Mouse (Mus musculus) E14TG2a.4 (cell line): Measurements from ENCODE around the gene Arrdc2.

ENCODE experiments used
- H3K27me3 ChIP-seq: 2 replicates; pipeline ENCODE4 v1.6.1; 2014; ENCODE audit warnings: low read length, control low read depth; ENCODE audit not compliant: insufficient read depth
- H3K36me3 ChIP-seq: 2 replicates; pipeline ENCODE4 v1.6.1; 2014; ENCODE audit warnings: low read length, control low read depth; ENCODE audit not compliant: insufficient read depth
- H3K4me1 ChIP-seq: replicated peaks from 2 replicates; pipeline ENCODE4 v1.6.1; 2014; ENCODE audit warnings: low read depth, low read length, control low read depth
- H3K4me3 ChIP-seq: replicated peaks from 2 replicates; pipeline ENCODE4 v1.5.1; 2014; ENCODE audit warnings: mild to moderate bottlenecking, low read length
- H3K9me3 ChIP-seq: 2 replicates; pipeline ENCODE4 v1.6.1; 2014; ENCODE audit warnings: low read length, control low read depth
- CTCF ChIP-seq: conservative IDR thresholded peaks from 2 replicates; pipeline ENCODE4 v1.5.1; 2014; ENCODE audit warnings: low read length
- NANOG ChIP-seq: IDR thresholded peaks from 2 replicates; pipeline ENCODE4 v1.6.1; 2014; ENCODE audit warnings: borderline replicate concordance, low read length, mixed read lengths
- POU5F1 ChIP-seq: IDR thresholded peaks from 2 replicates; pipeline ENCODE4 v1.6.1; 2014; ENCODE audit warnings: low read length, borderline replicate concordance

The Arrdc2 gene

DNA sequence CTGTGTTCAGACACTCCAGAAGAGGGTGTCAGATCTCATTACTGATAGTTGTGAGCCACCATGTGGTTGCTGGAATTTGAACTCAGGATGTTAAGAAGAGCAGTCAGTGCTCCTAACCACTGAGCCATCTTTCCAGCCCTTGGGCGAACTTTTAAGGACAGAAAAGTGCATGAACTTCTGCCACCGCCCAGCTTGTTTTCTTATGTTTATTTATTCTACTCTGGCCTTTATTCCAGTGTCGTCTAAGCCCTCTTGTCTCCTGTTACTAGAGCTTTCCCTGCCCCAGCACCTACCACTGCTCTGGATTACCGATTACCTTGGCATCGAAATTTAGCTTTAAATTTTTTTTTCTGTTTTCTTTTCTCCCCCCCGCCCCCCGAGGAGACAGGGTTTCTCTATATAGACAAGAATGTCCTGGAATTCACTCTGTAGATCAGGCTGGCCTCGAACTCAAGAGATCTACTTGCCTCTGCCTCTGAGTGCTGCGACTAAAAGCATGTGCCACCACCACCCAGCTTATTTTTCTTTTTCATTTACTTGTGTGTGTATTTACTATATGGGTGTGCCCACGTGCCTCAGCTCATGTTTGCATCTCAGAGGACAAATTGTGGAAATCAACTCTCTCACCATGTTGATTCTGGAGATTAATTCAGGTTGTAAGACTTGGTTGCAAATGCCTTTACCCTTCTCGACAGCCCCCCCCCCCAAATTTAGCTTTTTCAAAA lies 36.6 kb downstream of the Arrdc2 start:
- peak overlapping the region; percentile 79; the same call in 1 of the 2 replicates for H3K4me3 ChIP-seq
- no peak for TF ChIP-seq CTCF
- TF ChIP-seq POU5F1 = no peak
- TF ChIP-seq NANOG = no peak
- H3K4me1 ChIP-seq = peaks cover 66% of the 10 kb centered on the region
- H3K36me3 ChIP-seq = no peaks in the 10 kb centered on the region
- peaks cover 59% of the 10 kb centered on the region for H3K27me3 ChIP-seq
- no peaks in the 10 kb centered on the region for H3K9me3 ChIP-seq

DNA sequence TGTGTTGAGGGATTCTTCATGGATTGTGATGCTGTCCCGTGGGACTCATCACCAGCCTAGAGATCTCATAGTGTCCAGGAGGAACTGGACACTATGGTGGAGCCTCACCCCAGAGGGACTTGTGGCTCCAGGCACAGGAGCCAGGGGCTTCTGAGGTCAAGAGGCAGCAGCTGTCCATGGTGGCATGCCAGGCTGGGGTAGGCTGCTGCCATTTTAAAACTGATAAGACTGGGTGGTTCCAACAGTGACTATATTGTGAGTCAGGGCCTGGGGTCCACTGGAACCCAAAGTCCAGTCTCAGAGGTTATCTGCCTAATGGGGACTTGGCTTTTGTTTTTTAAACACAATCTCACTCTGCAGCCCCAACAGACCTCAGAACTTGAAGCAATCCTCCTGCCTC lies 37.7 kb downstream of the Arrdc2 start:
- no peaks in the 10 kb centered on the region for H3K36me3 ChIP-seq
- peaks cover 70% of the 10 kb centered on the region for H3K4me1 ChIP-seq
- TF ChIP-seq CTCF = no peak
- no peak for TF ChIP-seq POU5F1
- no peak for TF ChIP-seq NANOG
- H3K4me3 ChIP-seq = no peak overlapping the region
- H3K27me3 ChIP-seq = peaks cover 56% of the 10 kb centered on the region
- H3K9me3 ChIP-seq = no peaks in the 10 kb centered on the region

DNA sequence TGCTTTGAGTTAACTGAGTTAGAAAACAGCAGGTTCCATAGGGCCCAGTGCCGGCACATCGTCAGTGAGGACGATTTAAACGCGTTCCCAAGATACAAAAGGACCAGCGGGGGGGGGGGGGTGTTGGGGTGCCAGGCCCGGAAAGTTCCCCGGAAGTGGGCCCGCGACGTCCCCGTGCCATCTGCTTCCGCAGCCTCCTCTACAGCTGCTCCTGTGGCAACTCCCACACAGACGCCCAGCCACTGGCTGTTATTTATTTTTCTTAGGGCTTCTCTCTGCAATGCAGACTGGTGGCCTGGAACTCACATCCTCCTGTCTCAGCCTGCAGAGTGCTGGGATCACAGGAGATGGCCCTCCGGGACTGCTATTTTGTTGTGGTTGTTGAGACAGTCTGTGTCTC lies 38.4 kb downstream of the Arrdc2 start:
- Histone ChIP-seq H3K9me3 (no peaks in the 10 kb centered on the region), H3K27me3 (peaks cover 54% of the 10 kb centered on the region), H3K4me3 (no peak overlapping the region), H3K4me1 (peaks cover 73% of the 10 kb centered on the region), H3K36me3 (no peaks in the 10 kb centered on the region)
- TF ChIP-seq CTCF = no peak
- no peak for TF ChIP-seq POU5F1

DNA sequence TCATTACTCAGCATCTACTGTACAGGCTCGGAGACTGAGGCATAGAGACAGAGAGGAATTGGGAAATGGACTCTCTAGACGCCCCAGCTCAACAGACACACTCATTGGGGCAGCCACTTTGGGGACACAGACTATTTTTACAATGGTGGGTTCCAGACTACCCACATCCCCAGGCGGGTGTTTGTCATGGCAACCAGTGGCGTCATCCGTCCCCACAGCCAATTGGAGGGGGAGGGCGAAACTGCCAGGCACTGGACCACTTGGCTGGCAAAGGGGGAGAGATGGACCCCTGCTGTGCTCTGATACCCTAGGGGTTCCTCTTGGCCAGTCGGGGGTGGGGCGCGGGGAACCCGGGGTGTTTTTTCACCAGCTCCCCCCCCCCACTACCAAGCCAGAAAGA lies 38.9 kb downstream of the Arrdc2 start:
- peaks cover 76% of the 10 kb centered on the region for H3K4me1 ChIP-seq
- H3K36me3 ChIP-seq = no peaks in the 10 kb centered on the region
- no peak overlapping the region for H3K4me3 ChIP-seq
- H3K27me3 ChIP-seq = peaks cover 54% of the 10 kb centered on the region
- H3K9me3 ChIP-seq = no peaks in the 10 kb centered on the region
- TF ChIP-seq CTCF = no peak
- TF ChIP-seq NANOG = no peak
- no peak for TF ChIP-seq POU5F1

DNA sequence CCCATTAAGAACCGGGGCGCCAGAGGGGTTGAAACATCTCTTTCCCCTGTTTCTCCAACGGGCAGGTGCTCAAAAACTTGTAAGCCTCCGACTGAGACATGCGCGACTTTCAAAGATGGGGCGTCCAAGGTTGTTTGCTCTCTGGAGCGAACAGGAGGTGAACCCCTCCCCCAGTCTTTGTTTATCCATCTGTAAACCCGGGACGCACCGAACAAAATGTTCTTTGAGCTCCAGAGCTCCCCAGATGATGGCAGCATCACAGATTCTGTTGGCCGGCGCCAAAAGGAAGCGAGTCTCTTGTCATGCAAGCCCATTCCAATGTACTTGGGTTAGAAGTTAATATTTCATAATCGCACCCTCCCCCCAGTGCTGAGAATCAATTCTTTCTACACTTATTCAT lies 41.2 kb downstream of the Arrdc2 start:
- H3K4me1 ChIP-seq = peaks cover 65% of the 10 kb centered on the region
- TF ChIP-seq NANOG (no peak), CTCF (no peak), POU5F1 (no peak)
- H3K9me3 ChIP-seq = no peaks in the 10 kb centered on the region
- H3K27me3 ChIP-seq = peaks cover 53% of the 10 kb centered on the region
- H3K36me3 ChIP-seq = no peaks in the 10 kb centered on the region
- peak overlapping the region; percentile 86 for H3K4me3 ChIP-seq

DNA sequence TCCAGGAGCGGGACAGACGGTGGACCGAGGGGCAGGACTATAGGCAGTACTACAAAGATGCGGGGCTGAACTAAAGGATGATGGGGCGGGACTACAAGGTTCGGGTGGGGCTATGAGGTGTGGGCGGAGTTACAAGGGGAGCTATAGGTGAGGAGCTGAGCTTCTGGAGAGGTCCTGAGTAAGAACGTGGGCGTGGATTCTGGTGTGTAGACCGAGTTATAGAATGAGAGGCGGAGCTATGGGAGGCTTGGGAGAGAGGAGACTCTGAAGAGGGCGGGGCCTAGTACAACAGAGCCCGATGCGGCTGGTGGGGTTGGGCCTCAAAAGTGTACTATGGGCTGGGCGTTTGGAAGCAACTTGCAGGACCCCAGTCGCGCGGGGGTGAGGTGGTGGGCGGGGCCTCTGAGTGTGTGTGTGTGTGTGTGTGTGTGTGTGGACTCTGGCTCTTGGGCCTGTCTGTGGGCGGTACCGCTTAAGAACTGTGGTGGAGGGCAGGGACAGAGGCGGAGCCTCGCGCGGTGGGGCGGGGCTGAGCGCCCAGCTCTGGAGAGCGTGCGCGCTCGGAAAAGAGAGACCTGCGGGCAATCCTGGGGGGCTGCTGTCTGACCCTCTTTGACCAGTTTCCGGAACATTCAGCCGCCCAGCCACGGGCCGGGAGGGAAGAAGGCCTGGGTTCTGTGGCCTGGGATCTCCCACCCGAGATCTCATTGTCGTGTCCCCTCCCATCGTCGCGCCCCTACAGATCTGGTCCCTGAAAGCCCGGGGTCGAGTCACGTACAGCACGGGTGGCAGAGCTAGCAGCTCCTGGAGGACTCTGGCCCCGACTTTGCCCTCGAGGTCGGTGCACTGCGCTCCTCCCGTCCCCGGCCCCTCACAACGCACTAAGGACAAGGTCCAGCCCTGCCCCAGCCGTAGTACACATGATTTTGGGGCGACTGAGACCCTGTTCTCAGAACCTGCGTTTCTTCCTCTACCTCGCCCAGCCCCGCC lies 42.1 kb downstream of the Arrdc2 start:
- Histone ChIP-seq H3K4me3 (peak overlapping the region; percentile 86), H3K9me3 (no peaks in the 10 kb centered on the region), H3K4me1 (peaks cover 61% of the 10 kb centered on the region), H3K27me3 (peaks cover 53% of the 10 kb centered on the region), H3K36me3 (no peaks in the 10 kb centered on the region)
- TF ChIP-seq NANOG (no peak), POU5F1 (no peak), CTCF (no peak)

DNA sequence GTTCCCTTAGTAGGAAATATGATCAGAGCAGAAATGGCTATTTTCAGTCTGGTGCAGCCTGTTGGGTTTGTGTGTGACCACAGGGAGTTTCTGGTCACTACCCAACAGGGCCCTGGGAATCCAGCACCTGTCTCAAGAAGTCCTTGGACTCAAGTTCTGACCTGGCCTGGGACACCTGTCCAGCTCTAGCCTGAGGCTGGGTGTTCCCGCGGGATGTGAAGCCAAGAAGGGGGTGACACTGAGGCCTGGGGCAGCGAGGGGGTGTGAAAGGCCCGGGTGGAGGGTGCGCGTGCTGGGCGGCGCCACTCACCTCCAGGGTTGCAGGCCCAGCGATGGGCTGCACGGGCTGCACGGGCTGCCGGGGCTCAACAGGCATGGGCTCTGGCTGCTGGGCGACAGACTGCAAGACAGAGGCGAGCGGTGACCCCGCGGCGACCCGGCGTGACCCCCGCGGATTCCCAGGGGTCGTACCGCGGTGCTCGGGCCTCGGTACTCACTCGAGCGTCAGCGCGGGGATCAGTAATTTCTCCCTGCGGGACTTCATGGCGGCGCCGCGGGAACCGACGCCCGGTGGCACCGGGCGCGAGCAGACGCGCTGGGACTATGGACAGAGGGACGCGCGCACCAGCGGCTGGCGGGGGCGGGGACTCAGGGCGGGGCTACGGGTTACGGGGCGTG lies 43.0 kb downstream of the Arrdc2 start:
- H3K4me1 ChIP-seq = peaks cover 58% of the 10 kb centered on the region
- peaks cover 53% of the 10 kb centered on the region for H3K27me3 ChIP-seq
- H3K4me3 ChIP-seq = peak overlapping the region; percentile 86
- H3K36me3 ChIP-seq = no peaks in the 10 kb centered on the region
- TF ChIP-seq NANOG (no peak), CTCF (no peak), POU5F1 (no peak)
- no peaks in the 10 kb centered on the region for H3K9me3 ChIP-seq

DNA sequence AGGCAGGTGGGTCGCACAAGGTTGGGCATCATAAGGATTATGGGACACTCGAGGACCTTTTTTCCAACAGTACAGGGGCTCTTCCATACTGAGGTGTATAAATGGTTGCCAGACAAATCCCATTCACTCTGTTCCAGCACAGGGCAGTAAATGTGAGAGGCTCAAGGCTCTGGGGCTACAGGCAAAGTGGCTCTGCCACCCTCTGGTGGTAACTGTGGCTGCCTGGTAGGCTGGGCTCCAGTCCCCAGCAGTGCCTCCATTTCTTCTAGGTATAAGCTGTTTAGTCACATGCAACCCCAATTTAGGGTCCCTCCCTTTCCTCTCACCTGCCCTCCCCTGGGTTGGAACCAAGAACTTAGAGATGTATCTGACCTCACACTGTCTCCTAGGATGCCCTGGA lies 44.1 kb downstream of the Arrdc2 start:
- no peak for TF ChIP-seq CTCF
- no peak for TF ChIP-seq POU5F1
- no peak for TF ChIP-seq NANOG
- Histone ChIP-seq H3K36me3 (no peaks in the 10 kb centered on the region), H3K9me3 (no peaks in the 10 kb centered on the region), H3K4me1 (peaks cover 59% of the 10 kb centered on the region), H3K4me3 (no peak overlapping the region), H3K27me3 (peaks cover 53% of the 10 kb centered on the region)
